Mouse (Mus musculus) stomach, embryonic 15.5 days (tissue): ENCODE results near the gene Olfr1202. TPM values are rescaled to one million over a fixed set of nuclear protein-coding genes. Genes with fewer than 3 reads are reported as not detected.

Source experiments
- ATAC-seq: fragments of 200-750 bp; cut with Nextera tagmentation; 2 replicates; pipeline ENCODE4 v1.8.0; 2017; ENCODE audit warnings: low read depth, moderate number of reproducible peaks, moderate TSS enrichment; ENCODE audit not compliant: insufficient read depth, low FRiP score
- H3K27ac ChIP-seq: fragments of 300-500 bp; sonication (generic); 2 replicates; pipeline ENCODE4 v1.5.1; 2015; ENCODE audit warnings: mild to moderate bottlenecking, inconsistent platforms
- H3K27me3 ChIP-seq: fragments of 300-500 bp; sonication (generic); replicated peaks from 2 replicates; pipeline ENCODE4 v1.6.1; 2015; ENCODE audit warnings: inconsistent platforms
- H3K36me3 ChIP-seq: fragments of 300-500 bp; sonication (generic); 2 replicates; pipeline ENCODE4 v1.6.1; 2015; ENCODE audit warnings: inconsistent platforms
- H3K4me1 ChIP-seq: fragments of 300-500 bp; sonication (generic); 2 replicates; pipeline ENCODE4 v1.6.1; 2015; ENCODE audit warnings: inconsistent platforms
- H3K4me2 ChIP-seq: fragments of 300-500 bp; sonication (generic); 2 replicates; pipeline ENCODE4 v1.6.1; 2015; ENCODE audit warnings: mild to moderate bottlenecking, inconsistent platforms
- H3K4me3 ChIP-seq: fragments of 300-500 bp; sonication (generic); replicated peaks from 2 replicates; pipeline ENCODE4 v1.5.1; 2015; ENCODE audit warnings: inconsistent platforms
- H3K9ac ChIP-seq: fragments of 300-500 bp; sonication (generic); 2 replicates; pipeline ENCODE4 v1.6.1; 2015; ENCODE audit warnings: inconsistent platforms
- H3K9me3 ChIP-seq: fragments of 300-500 bp; sonication (generic); 2 replicates; pipeline ENCODE4 v1.6.1; 2016; ENCODE audit warnings: inconsistent platforms
- WGBS: fragments of 180-500 bp; shearing (Covaris S2); methylation state at CpG from one replicate; pipeline ENCODE4 v1.1.7; 2015; 5-methylcytosine and 5-hydroxymethylcytosine counted together
- polyA plus RNA-seq: library from polyadenylated mRNA; unstranded; fragments of >200 nt; fragmentation: Nextera tagmentation; extraction: Ambion mirVana; gene quantifications from 2 replicates; pipeline ENCODE4 v1.2.1, GENCODE M21; 2015

Gene Olfr1202
- not detected in 2 replicates for polyA plus RNA-seq

GRCm38 (mm10) chr2:88814196-88814595, at the start of gene Olfr1202:
Gene Olfr1202 (plus strand): TSS chr2:88814496.
- WGBS, result 87% methylated on average over 1 of the region's 1 CpGs
- no peak within 1 kb of the TSS for H3K4me2 ChIP-seq
- no peaks in the 10 kb centered on the region for H3K9me3 ChIP-seq
- H3K9ac ChIP-seq, result no peak within 1 kb of the TSS
- no peaks in the 10 kb centered on the region for H3K27me3 ChIP-seq
- no peak within 1 kb of the TSS for H3K4me3 ChIP-seq
- H3K27ac ChIP-seq, result no peak within 1 kb of the TSS
- no peaks in the 10 kb centered on the region for H3K36me3 ChIP-seq
- H3K4me1 ChIP-seq, result no peaks in the 10 kb centered on the region
- no peak for ATAC-seq

- Histone ChIP-seq H3K36me3 (no peaks in the 10 kb centered on the region), H3K4me1 (no peaks in the 10 kb centered on the region), H3K27ac (no peak within 1 kb of the TSS), H3K4me3 (no peak within 1 kb of the TSS), H3K4me2 (no peak within 1 kb of the TSS), H3K9me3 (no peaks in the 10 kb centered on the region), H3K27me3 (no peaks in the 10 kb centered on the region), H3K9ac (no peak within 1 kb of the TSS)
- no peak for ATAC-seq
- WGBS, result 73% methylated on average over 2 of the region's 2 CpGs
Measured at GRCm38 (mm10) chr2:88770388-88770787, 43.9 kb upstream of the Olfr1202 start, which contains the start of gene Olfr1200. Gene Olfr1200 (minus strand): TSS chr2:88770488.

- no peaks in the 10 kb centered on the region for H3K27me3 ChIP-seq
- H3K9ac ChIP-seq, result no peak within 1 kb of the TSS
- no peak within 1 kb of the TSS for H3K4me2 ChIP-seq
- 77% methylated on average over 6 of the region's 6 CpGs for WGBS
- no peaks in the 10 kb centered on the region for H3K4me1 ChIP-seq
- H3K27ac ChIP-seq, result no peak within 1 kb of the TSS
- no peak within 1 kb of the TSS for H3K4me3 ChIP-seq
- H3K36me3 ChIP-seq, result no peaks in the 10 kb centered on the region
- ATAC-seq, result no peak
- H3K9me3 ChIP-seq, result no peaks in the 10 kb centered on the region
Measured at GRCm38 (mm10) chr2:88792736-88793135, 21.6 kb upstream of the Olfr1202 start, which contains the start of gene Olfr1201. Gene Olfr1201 (plus strand): TSS chr2:88793036.

- no peaks in the 10 kb centered on the region for H3K9me3 ChIP-seq
- no peaks in the 10 kb centered on the region for H3K36me3 ChIP-seq
- H3K4me1 ChIP-seq, result no peaks in the 10 kb centered on the region
- H3K4me2 ChIP-seq, result no peak within 1 kb of the TSS
- H3K27ac ChIP-seq, result no peak within 1 kb of the TSS
- WGBS, result 82% methylated on average over 2 of the region's 2 CpGs
- H3K4me3 ChIP-seq, result no peak within 1 kb of the TSS
- H3K27me3 ChIP-seq, result no peaks in the 10 kb centered on the region
- ATAC-seq, result no peak
- no peak within 1 kb of the TSS for H3K9ac ChIP-seq
Measured at GRCm38 (mm10) chr2:88829437-88829836, 15.1 kb downstream of the Olfr1202 start, which contains the start of gene Olfr1205. Gene Olfr1205 (plus strand): TSS chr2:88829737.

GRCm38 (mm10) chr2:88838477-88838876, 24.2 kb downstream of the Olfr1202 start:
- ATAC-seq, result 0 out of 2 replicates have a peak, but pooled peaks have one; percentile 35
- 40% methylated on average over 2 of the region's 2 CpGs for WGBS

GRCm38 (mm10) chr2:88848992-88849391, 34.7 kb downstream of the Olfr1202 start, which contains the start of gene Olfr1204:
Gene Olfr1204 (plus strand): TSS chr2:88849292.
- Histone ChIP-seq H3K4me1 (no peaks in the 10 kb centered on the region), H3K36me3 (no peaks in the 10 kb centered on the region), H3K9ac (no peak within 1 kb of the TSS), H3K4me3 (no peak within 1 kb of the TSS), H3K27me3 (no peaks in the 10 kb centered on the region), H3K4me2 (no peak within 1 kb of the TSS), H3K27ac (no peak within 1 kb of the TSS), H3K9me3 (no peaks in the 10 kb centered on the region)
- ATAC-seq, result no peak
- WGBS, result 94% methylated on average over 1 of the region's 1 CpGs

More at GRCm38 (mm10) chr2:88838477-88838876, 24.2 kb downstream of the Olfr1202 start:
- no peak overlapping the region for H3K4me2 ChIP-seq
- no peak overlapping the region for H3K27ac ChIP-seq
- no peak overlapping the region for H3K9ac ChIP-seq
- no peaks in the 10 kb centered on the region for H3K36me3 ChIP-seq
- no peak overlapping the region for H3K4me3 ChIP-seq
- no peaks in the 10 kb centered on the region for H3K9me3 ChIP-seq
- H3K4me1 ChIP-seq, result no peaks in the 10 kb centered on the region
- H3K27me3 ChIP-seq, result no peaks in the 10 kb centered on the region

DNA sequence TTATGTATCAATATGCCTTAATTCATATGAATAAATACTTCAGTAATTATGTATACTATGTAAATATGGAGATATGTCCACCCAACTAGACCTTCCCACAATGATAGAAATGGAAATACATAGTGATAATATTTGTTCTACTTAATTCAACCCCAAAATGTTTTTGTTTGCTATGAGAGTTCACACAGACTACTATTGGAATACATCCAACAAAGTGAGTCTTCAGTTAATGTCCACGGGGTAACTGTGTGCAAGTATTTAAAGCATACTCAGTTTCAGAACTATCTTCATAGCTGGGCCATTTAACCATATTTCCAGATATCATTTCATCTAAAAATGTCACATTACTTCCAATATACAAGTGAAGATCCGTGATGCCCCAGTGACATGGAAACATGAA, 48.6 kb downstream of the Olfr1202 start, which contains the start of gene Olfr1206:
Gene Olfr1206, plus strand, starts transcription at position 301 of the 400 bp plus-strand sequence.
- ATAC-seq, result no peak
- Histone ChIP-seq H3K4me2 (no peak within 1 kb of the TSS), H3K36me3 (no peaks in the 10 kb centered on the region), H3K4me3 (no peak within 1 kb of the TSS), H3K4me1 (no peaks in the 10 kb centered on the region), H3K9me3 (no peaks in the 10 kb centered on the region), H3K9ac (no peak within 1 kb of the TSS), H3K27ac (no peak within 1 kb of the TSS), H3K27me3 (no peaks in the 10 kb centered on the region)
- 75% methylated on average over 2 of the region's 2 CpGs for WGBS

Other genes starting within 250 kb of the Olfr1202 start
- gene Olfr1189, start 228.0 kb upstream of the Olfr1202 start, polyA plus RNA-seq, result not detected in 2 replicates
- gene Olfr1191-ps1, start 174.0 kb upstream of the Olfr1202 start, polyA plus RNA-seq, result not detected in 2 replicates
- not detected in 2 replicates for gene Olfr1192-ps1, start 166.0 kb upstream of the Olfr1202 start, polyA plus RNA-seq
- gene Olfr1193, start 138.9 kb upstream of the Olfr1202 start, polyA plus RNA-seq, result not detected in 2 replicates
- gene Olfr1195, start 125.3 kb upstream of the Olfr1202 start, polyA plus RNA-seq, result not detected in 2 replicates
- gene Olfr1196, start 109.9 kb upstream of the Olfr1202 start, polyA plus RNA-seq, result not detected in 2 replicates
- gene Olfr1197, start 82.1 kb upstream of the Olfr1202 start, polyA plus RNA-seq, result not detected in 2 replicates
- gene Olfr1198, start 63.1 kb upstream of the Olfr1202 start, polyA plus RNA-seq, result not detected in 2 replicates
- gene Olfr1199, start 54.0 kb upstream of the Olfr1202 start, polyA plus RNA-seq, result not detected in 2 replicates
- not detected in 2 replicates for gene Olfr1200, start 44.0 kb upstream of the Olfr1202 start, polyA plus RNA-seq
- gene Olfr1201, start 21.5 kb upstream of the Olfr1202 start, polyA plus RNA-seq, result not detected in 2 replicates
- not detected in 2 replicates for gene Olfr1205, start 15.2 kb downstream of the Olfr1202 start, polyA plus RNA-seq
- not detected in 2 replicates for gene Olfr1204, start 34.8 kb downstream of the Olfr1202 start, polyA plus RNA-seq
- gene Olfr1206, start 48.7 kb downstream of the Olfr1202 start, polyA plus RNA-seq, result not detected in 2 replicates
- gene Olfr1208, start 87.8 kb downstream of the Olfr1202 start, polyA plus RNA-seq, result not detected in 2 replicates
- gene Olfr1209, start 100.7 kb downstream of the Olfr1202 start, polyA plus RNA-seq, result not detected in 2 replicates
- not detected in 2 replicates for gene Olfr1211, start 123.6 kb downstream of the Olfr1202 start, polyA plus RNA-seq
- not detected in 2 replicates for gene Olfr1212, start 139.5 kb downstream of the Olfr1202 start, polyA plus RNA-seq
- gene Gm13762, start 165.8 kb downstream of the Olfr1202 start, polyA plus RNA-seq, result not detected in 2 replicates
- gene Olfr1214, start 178.2 kb downstream of the Olfr1202 start, polyA plus RNA-seq, result not detected in 2 replicates
- not detected in 2 replicates for gene Olfr1215, start 192.5 kb downstream of the Olfr1202 start, polyA plus RNA-seq
- gene Olfr1216, start 203.8 kb downstream of the Olfr1202 start, polyA plus RNA-seq, result not detected in 2 replicates
- not detected in 2 replicates for gene Olfr1217, start 217.6 kb downstream of the Olfr1202 start, polyA plus RNA-seq
- not detected in 2 replicates for gene Olfr1218, start 246.7 kb downstream of the Olfr1202 start, polyA plus RNA-seq